Mouse (Mus musculus): ENCODE data around the gene Gm6763. TPM values are rescaled to one million over a fixed set of nuclear protein-coding genes. Genes with fewer than 3 reads are reported as not detected.

The Gm6763 gene
- polyA plus RNA-seq, 1 experiment: not detected

Other genes with a start within 250 kb of the Gm6763 start
- gene Gm21293, start 8.5 kb upstream of the Gm6763 start, polyA plus RNA-seq (2011; ENCODE audit: insufficient read depth, insufficient read length, low read depth, missing spikeins): not detected in 2 replicates
- not detected in 2 replicates for gene Gm8764, start 8.5 kb downstream of the Gm6763 start, polyA plus RNA-seq (2011; ENCODE audit: insufficient read depth, insufficient read length, low read depth, missing spikeins)
- gene Gm21304, start 17.0 kb downstream of the Gm6763 start, polyA plus RNA-seq (2011; ENCODE audit: insufficient read depth, insufficient read length, low read depth, missing spikeins): not detected in 2 replicates
- not detected in 2 replicates for gene Gm21312, start 25.5 kb downstream of the Gm6763 start, polyA plus RNA-seq (2011; ENCODE audit: insufficient read depth, insufficient read length, low read depth, missing spikeins)
- gene Gm20765, start 34.0 kb downstream of the Gm6763 start, polyA plus RNA-seq (2011; ENCODE audit: insufficient read depth, insufficient read length, low read depth, missing spikeins): not detected in 2 replicates
- not detected in 2 replicates for gene Gm4340, start 42.5 kb downstream of the Gm6763 start, polyA plus RNA-seq (2011; ENCODE audit: insufficient read depth, insufficient read length, low read depth, missing spikeins)

Data from ES-Bruce4 (cell line).